ENCODE assay signal across 9 mouse cellular contexts in genomic region chr15:88716350-88716749, GRCm38 (mm10). TPM values are rescaled to one million over a fixed set of nuclear protein-coding genes. Genes with fewer than 3 reads are reported as not detected.
A peak's percentile ranks its signal among the peaks of the same experiment; 100 is the strongest.
DNase-seq lines count a peak whose midpoint lies in the region; ATAC-seq and TF ChIP-seq lines count a peak whose summit lies in the region.
"Had no signal": no experiment of that assay in that cellular context is flagged by ENCODE, and none has a peak within 500 bp of the region (broad histone marks: within the 10 kb centered on the region; RNA-seq: fewer than 3 reads in every experiment).

No protein-coding gene starts in this region.

- DNase-seq in forebrain, postnatal 0 days, result peak; percentile 46
- peak; percentile 49 for DNase-seq in midbrain, postnatal 0 days (ENCODE audit: low spot score)
- no peak for DNase-seq in midbrain, embryonic 11.5 days (ENCODE audit: low spot score, missing footprints)
- DNase-seq in embryo, embryonic 11.5 days (ENCODE audit: low read depth, low spot score), result peak; percentile 13
- DNase-seq in stomach, postnatal 0 days (ENCODE audit: low spot score), result no peak
- DNase-seq in frontal cortex, postnatal 10 days (ENCODE audit: low spot score in 2 of 2), result no peak

- peaks cover 49% of the 10 kb centered on the region for H3K36me3 ChIP-seq in forebrain, postnatal 0 days (ENCODE audit: insufficient read depth)
- H3K36me3 ChIP-seq in forebrain, embryonic 16.5 days (ENCODE audit: control insufficient read depth, insufficient read depth), result peaks cover 27% of the 10 kb centered on the region
- peaks cover 57% of the 10 kb centered on the region for H3K36me3 ChIP-seq in midbrain, postnatal 0 days (ENCODE audit: insufficient read depth, low read length)
- peaks cover 40% of the 10 kb centered on the region for H3K36me3 ChIP-seq in midbrain, embryonic 11.5 days (ENCODE audit: control insufficient read depth, insufficient read depth, low read length)
- peaks cover 35% of the 10 kb centered on the region for H3K36me3 ChIP-seq in stomach, postnatal 0 days (ENCODE audit: control insufficient read depth, insufficient read depth, low read length)

- H3K9ac ChIP-seq in forebrain, postnatal 0 days, result no peak overlapping the region
- H3K9ac ChIP-seq in forebrain, embryonic 16.5 days (replicated peaks; ENCODE audit: low read depth, low read length), result no peak overlapping the region
- H3K9ac ChIP-seq in midbrain, postnatal 0 days (replicated peaks; ENCODE audit: low read length, poor library complexity, severe bottlenecking), result no peak overlapping the region
- H3K9ac ChIP-seq in midbrain, embryonic 11.5 days (ENCODE audit: low read length), result no peak overlapping the region
- no peak overlapping the region for H3K9ac ChIP-seq in stomach, postnatal 0 days (ENCODE audit: low read length)
- H3K9ac ChIP-seq: liver, embryonic 15.5 days had no signal

- no peak overlapping the region for H3K4me2 ChIP-seq in forebrain, postnatal 0 days (ENCODE audit: low read depth)
- H3K4me2 ChIP-seq in forebrain, embryonic 16.5 days (ENCODE audit: low read length), result no peak overlapping the region
- no peak overlapping the region for H3K4me2 ChIP-seq in midbrain, postnatal 0 days (ENCODE audit: low read depth, low read length, poor library complexity, severe bottlenecking)
- H3K4me2 ChIP-seq in midbrain, embryonic 11.5 days, result no peak overlapping the region
- no peak overlapping the region for H3K4me2 ChIP-seq in stomach, postnatal 0 days (replicated peaks; ENCODE audit: low read depth)
- H3K4me2 ChIP-seq: liver, embryonic 15.5 days had no signal

- H3K9me3 ChIP-seq in forebrain, postnatal 0 days (ENCODE audit: low read length), result no peaks in the 10 kb centered on the region
- H3K9me3 ChIP-seq in forebrain, embryonic 16.5 days (ENCODE audit: control insufficient read depth, low read length), result no peaks in the 10 kb centered on the region
- H3K9me3 ChIP-seq in midbrain, postnatal 0 days (ENCODE audit: low read length), result no peaks in the 10 kb centered on the region
- H3K9me3 ChIP-seq in midbrain, embryonic 11.5 days (ENCODE audit: control insufficient read depth, low read length), result no peaks in the 10 kb centered on the region
- H3K9me3 ChIP-seq in stomach, postnatal 0 days (ENCODE audit: control insufficient read depth, low read length), result no peaks in the 10 kb centered on the region
- H3K9me3 ChIP-seq: liver, embryonic 15.5 days had no signal

- no peak for TF ChIP-seq EP300 in stomach, postnatal 0 days (optimal IDR thresholded peaks at IDR 0.05)

- no peaks in the 10 kb centered on the region for H3K4me1 ChIP-seq in forebrain, postnatal 0 days (ENCODE audit: insufficient read depth)
- no peaks in the 10 kb centered on the region for H3K4me1 ChIP-seq in forebrain, embryonic 16.5 days (replicated peaks; ENCODE audit: control insufficient read depth, insufficient read depth, low read length)
- no peaks in the 10 kb centered on the region for H3K4me1 ChIP-seq in midbrain, postnatal 0 days (ENCODE audit: insufficient read depth, low read length)
- H3K4me1 ChIP-seq in midbrain, embryonic 11.5 days (ENCODE audit: control insufficient read depth, insufficient read depth, low read length), result no peaks in the 10 kb centered on the region
- H3K4me1 ChIP-seq in stomach, postnatal 0 days (replicated peaks; ENCODE audit: control insufficient read depth, insufficient read depth), result no peaks in the 10 kb centered on the region

- no peak overlapping the region for H3K4me3 ChIP-seq in forebrain, postnatal 0 days (ENCODE audit: low read depth, low read length)
- no peak overlapping the region for H3K4me3 ChIP-seq in forebrain, embryonic 16.5 days (replicated peaks; ENCODE audit: low read length)
- H3K4me3 ChIP-seq in midbrain, postnatal 0 days (ENCODE audit: low read depth, low read length), result no peak overlapping the region
- no peak overlapping the region for H3K4me3 ChIP-seq in midbrain, embryonic 11.5 days (ENCODE audit: low read depth, low read length)
- no peak overlapping the region for H3K4me3 ChIP-seq in stomach, postnatal 0 days (ENCODE audit: low read depth, low read length)
- H3K4me3 ChIP-seq: liver, embryonic 15.5 days had no signal

- peak; percentile 69 for TF ChIP-seq CTCF in forebrain, postnatal 0 days (IDR thresholded peaks at IDR 0.05; ENCODE audit: low read depth)
- TF ChIP-seq CTCF in midbrain, postnatal 0 days (IDR thresholded peaks at IDR 0.05), result peak; percentile 74
- TF ChIP-seq CTCF in stomach, postnatal 0 days (IDR thresholded peaks at IDR 0.05; ENCODE audit: low read depth), result peak; percentile 66

- H3K27ac ChIP-seq in forebrain, postnatal 0 days (ENCODE audit: low read depth, low read length), result no peak overlapping the region
- no peak overlapping the region for H3K27ac ChIP-seq in forebrain, embryonic 16.5 days (ENCODE audit: low read length)
- no peak overlapping the region for H3K27ac ChIP-seq in midbrain, postnatal 0 days (ENCODE audit: low read depth, low read length)
- H3K27ac ChIP-seq in midbrain, embryonic 11.5 days (ENCODE audit: low read depth, low read length), result no peak overlapping the region
- no peak overlapping the region for H3K27ac ChIP-seq in stomach, postnatal 0 days (replicated peaks)
- H3K27ac ChIP-seq: liver, embryonic 15.5 days had no signal

- ATAC-seq in forebrain, postnatal 0 days, result no peak
- no peak for ATAC-seq in forebrain, embryonic 16.5 days
- ATAC-seq in midbrain, postnatal 0 days (ENCODE audit: low FRiP score), result no peak
- ATAC-seq in midbrain, embryonic 11.5 days (ENCODE audit: low FRiP score), result no peak
- no peak for ATAC-seq in stomach, postnatal 0 days (ENCODE audit: low FRiP score, low TSS enrichment)
- ATAC-seq in frontal cortex, adult (ENCODE audit: low TSS enrichment), result no peak

- H3K27me3 ChIP-seq in forebrain, postnatal 0 days (ENCODE audit: insufficient read depth, low read length), result no peaks in the 10 kb centered on the region
- no peaks in the 10 kb centered on the region for H3K27me3 ChIP-seq in forebrain, embryonic 16.5 days (replicated peaks; ENCODE audit: control insufficient read depth, insufficient read depth, low read length)
- H3K27me3 ChIP-seq in midbrain, postnatal 0 days (ENCODE audit: insufficient read depth, low read length), result no peaks in the 10 kb centered on the region
- no peaks in the 10 kb centered on the region for H3K27me3 ChIP-seq in midbrain, embryonic 11.5 days (ENCODE audit: control insufficient read depth, insufficient read depth, low read length)
- H3K27me3 ChIP-seq in stomach, postnatal 0 days (ENCODE audit: control insufficient read depth, insufficient read depth, low read length), result no peaks in the 10 kb centered on the region
- H3K27me3 ChIP-seq: liver, embryonic 15.5 days had no signal

RNA-seq across cellular contexts. Expression of gene Brd1, which starts 17.7 kb away (rescaled TPM):
- 56.8 and 63.6 TPM in 2 replicates for total RNA-seq in forebrain, postnatal 0 days (2014; rRNA removed)
- polyA plus RNA-seq in forebrain, postnatal 0 days (2015; fragmentation: Nextera tagmentation; extraction: Ambion mirVana), result 10.6 and 13.0 TPM in 2 replicates
- 27.3 and 27.6 TPM in 2 replicates for polyA plus RNA-seq in forebrain, embryonic 16.5 days (2015; fragmentation: Nextera tagmentation; extraction: Ambion mirVana)
- 42.2 and 51.4 TPM in 2 replicates for total RNA-seq in midbrain, postnatal 0 days (2014; rRNA removed)
- polyA plus RNA-seq in midbrain, postnatal 0 days (2015; fragmentation: Nextera tagmentation; extraction: Ambion mirVana), result 9.7 and 11.7 TPM in 2 replicates
- polyA plus RNA-seq in midbrain, embryonic 11.5 days (2014; fragmentation: Nextera tagmentation; extraction: Ambion mirVana), result 25.9 and 27.6 TPM in 2 replicates
- 10.4 and 10.8 TPM in 2 replicates for polyA plus RNA-seq in stomach, postnatal 0 days (2015; fragmentation: Nextera tagmentation; extraction: Ambion mirVana)

RNA-seq across cellular contexts. Expression of gene Zbed4, which starts 35.1 kb away (rescaled TPM):
- total RNA-seq in forebrain, postnatal 0 days (2014; rRNA removed), result 21.8 and 28.7 TPM in 2 replicates
- polyA plus RNA-seq in forebrain, postnatal 0 days (2015; fragmentation: Nextera tagmentation; extraction: Ambion mirVana), result 4.0 and 6.1 TPM in 2 replicates
- 23.1 and 23.8 TPM in 2 replicates for polyA plus RNA-seq in forebrain, embryonic 16.5 days (2015; fragmentation: Nextera tagmentation; extraction: Ambion mirVana)
- total RNA-seq in midbrain, postnatal 0 days (2014; rRNA removed), result 19.2 and 20.7 TPM in 2 replicates
- polyA plus RNA-seq in midbrain, postnatal 0 days (2015; fragmentation: Nextera tagmentation; extraction: Ambion mirVana), result 4.3 and 4.5 TPM in 2 replicates
- 42.5 and 45.6 TPM in 2 replicates for polyA plus RNA-seq in midbrain, embryonic 11.5 days (2014; fragmentation: Nextera tagmentation; extraction: Ambion mirVana)
- polyA plus RNA-seq in stomach, postnatal 0 days (2015; fragmentation: Nextera tagmentation; extraction: Ambion mirVana), result 3.7 and 3.9 TPM in 2 replicates

Comparison
In these comparisons a context has a peak if more than half of its experiments do, and no peak if none do; other contexts are left out.
1. DNase-seq: peak in forebrain, postnatal 0 days (single experiment), midbrain, postnatal 0 days (single experiment) and embryo, embryonic 11.5 days (single experiment); none in midbrain, embryonic 11.5 days (single experiment), stomach, postnatal 0 days (single experiment) and frontal cortex, postnatal 10 days (0 of 2).
2. Peak in every context shown above with its lines, with median percentiles within 50 percentile points of each other: CTCF ChIP-seq.